Mouse (Mus musculus) CD4-positive, CD25-positive, alpha-beta regulatory T cell, adult 4 months (primary cell): ENCODE measurements around the gene Naa60. TPM values are rescaled to one million over a fixed set of nuclear protein-coding genes. Genes with fewer than 3 reads are reported as not detected.
"Not testable (repeated sequence)": the region's sequence is repeated elsewhere in the genome, so short reads cannot be mapped to it uniquely, and the experiment has no call there.

Experiments used
- ATAC-seq: one replicate; pipeline ENCODE4 v1.8.0; 2017
- polyA plus RNA-seq, 2 experiments: library from polyadenylated mRNA; unstranded; fragments of 100-300 nt; shearing (Covaris generic); gene quantifications; one replicate each; pipeline ENCODE4 v1.2.1; 2017

Gene Naa60
- 100 to 1,000 TPM; 103 to 155 TPM for polyA plus RNA-seq

DNA sequence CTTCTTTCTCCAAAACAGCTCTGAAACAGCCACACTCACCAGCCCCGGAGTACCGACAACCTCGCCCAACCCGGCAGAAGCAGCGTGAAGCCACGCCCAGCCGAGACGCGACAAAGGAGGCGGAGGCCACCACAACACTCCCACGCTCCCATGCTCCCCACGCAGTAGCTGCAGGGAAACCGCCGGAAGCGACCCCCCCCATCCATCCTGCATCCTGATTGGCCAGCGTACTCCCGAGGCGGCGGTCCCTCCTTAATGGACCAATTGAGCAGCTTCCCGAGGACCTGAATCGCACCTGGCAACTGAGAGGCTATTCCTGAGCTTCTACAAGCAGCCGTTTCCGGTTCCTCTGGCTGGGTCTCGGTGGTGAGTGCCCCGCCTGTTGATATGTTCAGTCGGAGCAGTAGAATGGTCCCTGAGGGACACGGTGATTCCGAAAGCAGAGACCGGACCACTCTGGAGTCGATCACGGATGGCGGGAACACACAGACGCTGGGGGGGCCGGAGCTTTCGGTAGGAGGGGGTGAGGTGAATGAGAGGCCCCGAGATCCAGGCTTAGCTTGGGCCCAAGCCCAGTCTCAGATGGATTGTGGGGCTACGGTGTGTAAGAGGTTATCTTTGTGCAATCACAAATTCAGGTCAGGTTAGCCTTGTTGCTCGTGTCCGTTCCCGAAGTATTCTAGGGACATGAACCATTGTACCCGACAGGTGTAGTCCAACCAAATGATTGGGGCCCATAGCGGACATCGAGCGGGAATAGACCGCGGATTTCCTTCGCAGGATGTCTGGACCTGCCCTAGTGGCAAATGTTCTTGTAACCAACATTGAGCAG is at the start of gene Naa60:
TSS of gene Naa60 (plus strand) at position 160 of the 832 bp plus-strand sequence.
- peak; percentile 96 for ATAC-seq

DNA sequence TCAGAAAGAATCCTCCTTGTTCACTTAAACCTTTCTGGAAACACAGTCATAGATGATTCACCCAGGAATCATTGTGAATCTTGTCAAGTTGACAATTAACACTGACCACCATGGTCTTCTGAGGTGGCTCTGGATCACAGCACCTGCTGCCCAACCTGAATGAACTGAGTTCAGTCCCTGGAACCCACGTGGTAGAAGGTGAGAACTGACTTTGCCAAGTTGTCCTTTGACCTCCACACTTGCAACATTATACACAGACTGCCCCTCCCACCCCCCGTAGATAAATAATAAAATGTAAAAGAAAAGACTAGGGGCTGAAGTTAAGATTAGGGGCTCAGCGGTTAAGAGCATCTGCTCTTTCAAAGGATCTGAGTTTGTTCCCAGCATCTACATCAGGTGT is 44.2 kb upstream of the Naa60 start:
- no peak for ATAC-seq

DNA sequence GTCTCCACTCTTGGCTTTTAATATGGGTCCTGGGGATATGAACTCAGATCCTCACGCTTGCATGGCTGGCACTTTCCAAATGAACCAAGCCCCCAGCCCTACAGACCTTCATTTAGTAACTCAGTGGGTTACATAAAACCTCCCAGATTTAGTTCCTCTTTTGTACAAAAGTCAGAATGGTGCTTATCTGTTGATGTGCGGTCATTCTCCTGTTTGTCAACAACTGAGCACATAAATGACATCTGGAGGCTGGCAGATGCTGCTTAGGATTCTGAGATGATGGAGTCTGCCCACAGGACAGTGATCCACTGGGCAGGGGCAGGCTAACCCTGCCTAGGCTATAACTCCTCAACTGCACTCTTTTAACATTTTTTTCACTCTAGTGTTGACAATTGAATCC is 42.4 kb upstream of the Naa60 start:
- ATAC-seq = no peak

DNA sequence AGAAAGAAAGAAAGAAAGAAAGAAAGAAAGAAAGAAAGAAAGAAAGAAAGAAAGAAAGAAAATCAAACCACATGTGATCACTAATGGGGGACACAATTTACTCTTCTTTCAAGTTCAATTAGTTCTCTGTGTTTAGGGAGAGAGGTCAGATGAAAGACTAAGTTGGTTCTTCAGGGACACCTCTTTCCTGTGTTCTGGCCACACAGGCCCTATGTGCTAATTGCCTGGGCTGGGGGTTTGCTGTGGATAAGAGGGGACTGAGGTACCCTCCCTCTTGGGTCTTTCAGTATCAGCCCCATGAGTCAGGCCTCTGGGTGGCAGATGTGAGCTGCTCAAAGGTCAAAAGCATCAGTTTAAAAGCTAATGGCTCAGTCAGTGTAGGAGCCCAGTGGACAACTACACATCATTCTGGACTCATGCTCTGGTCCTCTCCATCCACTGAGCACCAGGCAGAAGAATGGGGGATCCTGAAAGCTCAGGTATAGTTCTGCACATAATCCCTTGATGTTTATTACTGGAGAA is 41.5 kb upstream of the Naa60 start, which contains the start of gene Olfr15:
TSS of gene Olfr15 (plus strand) at position 291 of the 522 bp plus-strand sequence.
- no peak for ATAC-seq

DNA sequence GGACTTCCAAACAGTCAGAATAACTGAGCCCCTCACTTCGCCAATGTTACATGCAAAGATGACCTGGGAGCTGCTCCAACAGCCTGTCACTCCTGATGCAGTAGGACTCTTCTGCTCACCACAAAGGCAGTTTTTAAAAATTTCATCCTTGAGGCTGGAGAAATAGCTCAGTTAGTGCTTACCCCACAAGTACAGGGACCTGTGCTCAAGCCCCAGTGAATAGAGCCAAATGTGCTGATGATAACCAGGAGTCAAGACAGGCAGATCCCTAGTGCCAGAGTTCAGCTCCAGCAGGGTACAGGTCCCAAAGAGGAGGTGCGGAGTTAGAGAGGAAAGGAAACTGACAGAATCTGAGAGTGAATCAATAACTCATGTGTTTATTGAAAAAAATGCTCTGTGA is 36.7 kb upstream of the Naa60 start:
- ATAC-seq = no peak

DNA sequence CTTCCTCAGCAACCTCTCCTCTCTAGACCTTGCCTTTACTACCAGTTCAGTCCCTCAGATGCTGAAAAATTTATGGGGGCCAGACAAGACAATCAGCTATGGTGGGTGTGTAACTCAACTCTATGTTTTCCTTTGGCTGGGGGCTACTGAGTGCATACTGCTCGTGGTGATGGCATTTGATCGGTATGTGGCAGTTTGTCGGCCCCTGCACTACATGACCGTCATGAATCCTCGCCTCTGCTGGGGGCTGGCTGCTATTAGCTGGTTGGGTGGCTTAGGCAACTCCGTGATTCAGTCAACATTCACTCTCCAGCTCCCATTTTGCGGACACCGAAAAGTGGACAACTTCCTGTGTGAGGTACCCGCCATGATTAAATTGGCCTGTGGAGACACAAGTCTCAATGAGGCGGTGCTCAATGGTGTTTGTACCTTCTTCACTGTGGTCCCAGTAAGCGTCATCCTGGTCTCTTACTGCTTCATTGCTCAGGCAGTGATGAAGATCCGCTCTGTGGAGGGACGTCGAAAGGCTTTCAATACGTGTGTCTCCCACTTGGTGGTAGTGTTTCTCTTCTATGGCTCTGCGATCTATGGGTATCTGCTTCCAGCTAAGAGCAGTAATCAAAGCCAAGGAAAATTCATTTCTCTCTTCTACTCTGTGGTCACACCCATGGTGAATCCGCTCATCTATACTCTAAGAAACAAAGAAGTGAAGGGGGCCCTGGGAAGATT is 32.9 kb upstream of the Naa60 start:
- peak; percentile 72 for ATAC-seq

DNA sequence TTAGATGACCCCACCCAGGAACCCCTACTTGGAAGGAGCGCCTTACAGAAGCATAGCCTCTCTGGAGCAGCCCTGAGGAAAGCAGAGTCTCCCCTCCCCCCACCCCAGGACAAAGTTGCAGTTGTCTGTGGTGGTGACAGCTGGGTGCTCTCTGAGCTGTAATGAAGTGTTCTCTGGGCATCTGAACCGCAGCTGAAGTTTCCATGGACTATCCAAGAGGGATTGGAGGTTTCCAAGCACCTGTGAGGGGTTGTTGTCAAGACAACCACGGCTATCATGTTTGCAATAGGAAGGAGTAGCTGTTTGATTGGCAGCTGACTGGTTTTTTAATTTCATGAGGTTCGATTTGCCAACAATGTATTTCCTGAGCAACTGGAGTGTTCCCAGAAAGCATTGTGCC is 29.2 kb upstream of the Naa60 start:
- no peak for ATAC-seq

DNA sequence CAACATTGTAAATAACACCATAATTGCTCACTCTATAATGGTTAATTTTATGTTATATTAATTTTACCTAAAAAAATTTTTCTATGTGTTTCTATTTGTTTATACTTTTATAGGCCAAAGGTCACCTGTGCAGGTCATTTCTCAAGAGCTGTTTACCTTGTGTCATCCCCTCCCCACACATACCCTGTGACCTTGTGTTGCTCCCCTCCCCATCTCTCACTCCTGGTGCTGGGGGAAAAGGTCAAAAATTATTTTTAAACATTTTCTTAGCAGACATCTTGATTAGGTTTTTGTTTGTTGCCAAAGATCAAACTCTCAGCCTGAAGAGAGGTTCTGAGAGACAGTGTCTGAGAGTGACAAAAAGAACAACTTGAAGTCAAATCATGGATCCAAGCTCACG is 28.4 kb upstream of the Naa60 start:
- no peak for ATAC-seq

DNA sequence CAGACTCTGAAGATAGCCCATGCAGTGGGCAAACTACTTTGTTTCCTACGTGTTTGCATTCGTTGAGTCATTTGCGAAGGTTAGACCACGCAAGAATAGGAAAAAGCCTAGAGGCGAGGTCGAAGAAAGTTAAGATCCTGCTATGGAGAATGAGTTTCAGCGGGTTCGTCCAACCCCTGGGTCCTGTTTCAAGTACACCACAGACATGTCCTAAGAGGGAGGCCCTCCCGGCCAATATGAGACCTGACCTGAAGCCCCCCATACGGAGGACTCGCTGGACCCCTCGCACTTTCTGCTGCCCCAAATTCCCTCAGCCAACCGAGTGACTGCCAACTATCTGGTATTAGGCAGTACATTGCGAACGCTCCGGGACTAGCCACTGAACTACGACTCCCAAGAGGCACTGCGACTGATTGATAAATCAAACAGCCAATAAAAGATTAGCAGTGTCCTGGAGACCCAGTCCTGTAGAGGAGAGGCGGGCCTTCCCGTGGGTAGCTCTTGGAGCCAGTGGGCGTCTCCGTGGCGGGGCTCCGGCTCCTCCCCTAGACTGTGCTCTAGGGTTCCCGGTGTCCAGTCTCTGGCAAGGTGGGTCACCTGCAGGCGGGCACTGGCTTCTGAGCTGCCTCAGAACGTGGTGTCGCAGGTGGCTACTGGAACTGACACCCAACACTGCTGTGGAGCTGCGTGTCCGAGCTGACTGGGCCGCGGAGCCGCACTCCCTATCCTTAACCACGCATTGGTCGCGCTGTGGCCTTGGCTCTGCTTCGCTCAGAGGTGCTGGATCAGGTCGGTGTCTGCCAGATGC is 25.3 kb upstream of the Naa60 start, which contains the start of gene Zfp174:
TSS of gene Zfp174 (plus strand) at position 558 of the 808 bp plus-strand sequence.
- peak; percentile 100 for ATAC-seq

DNA sequence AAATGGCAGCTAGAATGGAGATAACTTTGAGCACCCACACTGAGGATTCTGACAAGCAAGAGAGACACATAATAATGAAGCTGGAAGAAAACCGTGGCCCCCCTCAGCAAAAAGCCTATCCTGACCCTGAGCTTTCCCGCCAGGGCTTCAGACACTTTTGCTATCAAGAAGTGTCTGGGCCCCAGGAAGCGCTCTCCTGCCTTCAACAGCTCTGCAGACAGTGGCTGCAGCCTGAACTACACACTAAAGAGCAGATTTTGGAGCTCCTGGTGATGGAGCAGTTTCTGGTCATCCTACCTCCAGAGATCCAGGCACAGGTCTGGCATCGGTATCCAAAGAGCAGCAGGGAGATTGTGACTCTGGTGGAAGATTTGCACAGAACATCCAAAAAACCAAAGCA is 24.3 kb upstream of the Naa60 start:
- ATAC-seq = no peak

DNA sequence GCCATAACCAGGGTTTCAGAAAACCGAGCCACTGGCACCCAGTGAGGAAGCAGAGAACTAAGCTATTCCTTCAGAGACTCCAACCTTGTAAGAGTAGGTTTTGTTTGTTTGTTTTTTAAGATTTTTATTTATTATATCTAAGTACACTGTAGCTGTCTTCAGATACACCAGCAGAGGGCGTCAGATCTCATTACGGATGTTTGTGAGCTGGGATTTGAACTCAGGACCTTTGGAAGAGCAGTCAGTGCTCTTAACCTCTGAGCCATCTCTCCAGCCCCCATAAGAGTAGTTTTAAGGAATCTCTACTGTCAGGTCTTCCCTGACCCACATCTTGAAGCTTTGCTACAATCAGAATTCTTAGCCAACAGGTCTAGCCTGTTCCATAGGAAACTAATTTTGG is 23.8 kb upstream of the Naa60 start:
- ATAC-seq = no peak

DNA sequence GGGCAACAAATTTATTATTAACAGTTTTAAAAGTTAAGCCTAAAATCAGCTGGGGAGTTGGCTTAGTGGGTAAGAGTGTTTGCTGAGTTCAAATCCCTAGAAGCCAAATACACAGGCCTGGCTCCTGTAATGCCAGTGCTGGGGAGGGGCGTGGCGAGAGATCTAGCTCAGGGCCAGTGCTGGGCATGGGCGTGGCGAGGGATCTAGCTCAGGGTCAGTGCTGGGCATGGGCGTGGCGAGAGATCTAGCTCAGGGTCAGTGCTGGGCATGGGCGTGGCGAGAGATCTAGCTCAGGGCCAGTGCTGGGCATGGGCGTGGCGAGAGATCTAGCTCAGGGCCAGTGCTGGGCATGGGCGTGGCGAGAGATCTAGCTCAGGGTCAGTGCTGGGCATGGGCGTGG is 20.9 kb upstream of the Naa60 start:
- not testable (repeated sequence) for ATAC-seq

DNA sequence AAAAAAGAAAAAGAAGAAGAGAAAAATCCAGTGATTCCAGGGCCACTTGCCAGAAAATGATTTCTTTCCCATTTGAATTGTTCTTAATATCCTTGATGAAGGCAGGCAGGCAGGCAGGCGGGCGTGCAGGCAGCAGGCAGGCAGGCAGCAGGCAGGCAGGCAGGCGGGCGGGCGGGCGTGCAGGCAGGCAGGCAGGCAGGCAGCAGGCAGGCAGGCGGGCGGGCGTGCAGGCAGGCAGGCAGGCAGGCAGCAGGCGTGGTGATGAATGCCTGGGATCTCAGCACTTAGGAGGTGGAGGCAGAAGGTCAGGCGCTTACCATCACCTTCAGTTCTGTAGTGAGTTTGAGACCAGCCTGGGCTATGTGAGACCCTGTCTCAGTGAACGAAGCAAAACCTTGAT is 19.6 kb upstream of the Naa60 start:
- ATAC-seq = no peak

DNA sequence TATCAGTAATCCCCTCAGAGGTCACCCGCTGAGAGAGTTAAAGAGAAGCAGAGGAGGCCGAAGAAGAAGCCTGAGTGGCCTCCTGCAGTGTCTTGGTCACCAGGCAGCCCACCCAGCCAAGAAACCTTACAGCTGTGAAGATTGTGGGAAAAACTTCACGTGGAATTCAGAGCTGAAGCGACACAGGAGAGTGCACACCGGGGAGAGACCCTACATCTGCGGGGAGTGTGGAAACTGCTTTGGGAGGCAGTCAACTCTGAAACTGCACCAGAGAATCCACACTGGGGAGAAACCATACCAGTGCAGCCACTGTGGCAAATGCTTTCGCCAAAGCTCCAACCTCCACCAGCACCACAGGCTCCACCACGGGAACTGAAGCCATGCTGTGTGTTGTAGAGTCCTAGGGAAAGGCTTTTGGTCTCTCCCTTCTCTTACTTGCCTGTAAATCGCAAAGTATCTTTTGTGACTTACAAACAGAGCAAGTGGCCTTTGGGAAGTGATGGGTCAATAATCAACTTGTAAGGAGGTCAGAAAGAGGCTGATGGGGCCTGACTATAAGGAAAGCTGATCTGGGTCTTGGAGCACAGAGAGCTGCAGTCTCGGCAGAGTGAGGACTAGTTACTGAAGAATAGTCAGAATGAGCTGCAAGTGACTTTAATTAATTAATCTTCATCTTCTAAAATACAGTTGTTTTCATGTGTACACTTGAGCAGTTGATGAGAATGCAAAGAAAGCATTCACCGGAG is 17.6 kb upstream of the Naa60 start:
- ATAC-seq = no peak

DNA sequence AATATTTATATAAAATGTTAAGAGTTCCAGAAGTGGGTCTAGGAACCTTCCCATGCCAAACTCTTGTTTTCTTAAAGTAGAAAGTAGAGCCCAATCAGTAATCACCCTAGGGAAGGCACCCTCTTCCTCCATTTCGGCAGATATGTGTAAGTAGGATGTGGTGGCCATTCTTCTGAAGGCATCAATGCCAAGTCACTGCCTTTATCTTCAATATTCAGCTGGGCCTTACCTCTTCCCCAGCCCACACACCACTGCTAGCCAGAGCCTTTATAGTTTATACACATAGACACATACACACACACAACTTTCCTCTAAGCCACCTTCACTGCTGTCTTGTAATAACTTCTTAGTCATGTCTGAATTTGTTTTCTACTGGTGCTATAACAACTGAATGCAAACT is 16.4 kb upstream of the Naa60 start:
- ATAC-seq = no peak

DNA sequence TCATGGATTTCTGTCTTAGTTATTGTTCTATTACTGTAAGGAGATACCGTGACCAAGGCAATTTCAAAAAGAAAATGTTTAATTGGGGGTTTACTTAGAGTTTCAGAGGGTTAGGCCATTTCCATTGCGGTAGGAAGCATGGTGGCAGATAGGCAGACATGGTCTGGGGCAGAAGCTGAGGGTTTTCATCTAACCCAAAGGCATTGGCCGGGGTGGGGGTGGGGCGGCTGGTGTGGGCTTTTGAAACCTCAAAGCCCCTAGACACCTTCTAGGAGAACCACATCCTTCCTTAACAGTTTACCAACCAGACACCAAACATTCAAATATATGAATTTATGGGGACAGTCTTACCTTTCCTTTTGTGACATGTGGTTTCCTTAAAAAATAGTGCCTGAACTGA is 12.9 kb upstream of the Naa60 start:
- no peak for ATAC-seq

DNA sequence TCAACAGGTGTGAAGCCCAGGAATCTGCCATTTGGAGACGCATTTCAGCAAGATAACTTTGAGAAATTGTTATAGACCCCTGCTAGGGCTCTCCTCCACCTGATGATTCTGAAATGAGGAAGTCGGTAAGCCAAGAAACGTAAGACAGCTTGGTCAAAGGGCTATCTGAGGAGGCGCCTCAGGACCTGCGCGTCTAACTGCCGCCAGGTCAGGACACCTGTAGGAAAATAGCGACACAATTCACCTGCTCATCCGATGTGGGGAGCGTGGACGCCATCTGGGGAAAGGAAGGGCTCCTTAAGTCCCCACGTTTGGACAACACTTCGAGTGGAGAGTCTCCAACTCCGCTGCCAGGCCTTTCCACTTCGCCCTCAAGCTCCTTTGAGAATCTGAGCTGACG is 360 bp upstream of the Naa60 start:
- ATAC-seq = peak; percentile 5

DNA sequence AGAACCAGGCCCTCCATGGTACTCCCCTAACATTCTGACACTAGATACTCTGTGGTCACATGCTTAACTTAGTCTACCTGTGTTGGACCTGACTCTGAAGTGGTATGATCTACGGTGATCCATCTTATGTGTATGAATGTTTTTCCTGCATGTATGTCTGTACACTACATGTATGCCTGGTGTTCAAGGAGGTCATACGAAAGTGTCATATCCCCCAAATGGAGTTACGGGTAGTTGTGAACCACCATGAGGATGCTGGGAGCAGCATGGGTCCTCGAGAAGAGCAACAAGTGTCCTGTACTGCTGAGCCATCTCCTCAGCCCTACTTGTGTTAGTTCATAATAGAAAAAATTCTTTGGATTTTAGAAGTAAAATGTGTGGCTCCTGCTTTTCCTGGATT is 4.2 kb downstream of the Naa60 start:
- no peak for ATAC-seq

DNA sequence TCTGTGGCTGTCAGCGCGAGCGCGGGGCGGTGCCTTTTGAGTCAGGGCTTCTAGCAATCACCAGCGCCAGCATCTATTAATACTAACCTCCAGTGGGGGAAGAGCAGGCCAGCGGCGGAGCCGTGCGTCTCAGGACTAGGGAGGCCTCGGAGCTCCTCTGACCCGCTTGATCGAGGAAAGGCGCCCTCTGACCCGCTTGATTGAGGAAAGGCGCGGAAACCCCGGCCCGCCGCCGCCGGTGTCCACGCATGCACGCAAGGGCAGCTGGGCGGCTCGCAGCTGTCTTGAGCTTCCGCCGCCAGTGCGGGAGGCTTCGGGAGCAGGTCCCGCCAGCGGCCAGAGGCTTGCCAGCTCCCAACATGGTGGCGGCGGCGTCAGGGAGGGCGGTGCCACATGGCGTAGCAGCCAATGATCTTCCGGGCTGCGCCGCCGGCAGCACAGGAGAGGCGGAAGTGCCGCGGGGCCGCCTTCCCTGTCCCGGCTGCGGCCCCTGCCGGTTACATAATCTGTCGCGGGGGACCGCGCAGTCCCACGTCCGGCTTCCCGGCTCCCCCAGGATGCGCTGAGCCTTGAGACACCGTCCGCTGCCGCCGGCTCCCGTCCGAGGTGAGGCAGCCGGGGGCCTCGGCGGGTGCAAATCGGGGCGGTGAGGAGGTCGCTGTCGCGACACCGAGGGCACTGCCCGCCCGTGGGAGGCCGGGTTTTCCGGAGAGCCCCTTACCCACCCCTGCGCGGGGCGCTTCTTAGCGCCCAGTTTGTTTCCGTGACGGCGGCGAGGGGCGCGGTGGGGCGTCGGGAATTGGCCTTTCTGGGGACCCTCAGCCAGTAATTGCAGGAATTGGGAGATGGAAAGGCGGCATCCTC is 12.3 kb downstream of the Naa60 start, which contains the start of the genes Zfp597 and Gm20695:
TSS of gene Zfp597 (minus strand) at position 361 of the 864 bp plus-strand sequence.
TSS of gene Gm20695 (plus strand) at position 448 of the 864 bp plus-strand sequence.
- peak; percentile 96 for ATAC-seq

DNA sequence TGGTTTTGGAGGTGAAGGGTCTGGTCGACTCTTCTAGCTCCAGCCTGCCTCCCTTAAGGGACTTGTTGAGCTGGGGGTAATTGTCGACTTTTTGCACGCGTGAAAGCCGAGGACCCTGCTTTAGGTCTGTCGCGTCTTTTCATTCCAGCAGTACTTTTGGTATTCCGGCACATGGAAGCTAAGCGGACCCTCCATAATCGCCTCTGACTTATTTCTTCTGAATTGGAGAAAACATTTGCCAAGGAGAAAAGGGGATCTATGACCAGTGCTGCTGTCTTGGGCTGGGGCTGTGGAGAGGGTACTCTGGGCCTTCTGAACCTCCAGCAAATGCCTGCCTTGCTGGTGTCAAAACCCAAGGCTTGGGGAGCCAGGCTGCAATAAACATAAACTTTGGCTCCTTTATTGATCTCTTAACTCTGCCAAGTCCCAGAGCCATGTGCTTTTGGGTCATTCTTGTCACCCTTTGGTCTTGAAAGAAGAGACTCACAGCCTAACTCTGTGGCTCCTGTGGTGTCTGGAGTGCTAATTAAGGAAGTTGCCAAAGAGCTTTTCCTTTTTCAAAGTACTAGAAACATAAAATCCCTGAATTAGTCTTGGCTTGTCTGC is 13.0 kb downstream of the Naa60 start:
- ATAC-seq = no peak
